Mouse (Mus musculus): ENCODE results near the gene Olfr996.
"Not testable (repeated sequence)": the region's sequence is repeated elsewhere in the genome, so short reads cannot be mapped to it uniquely, and the experiment has no call there.

Gene Olfr996

DNA sequence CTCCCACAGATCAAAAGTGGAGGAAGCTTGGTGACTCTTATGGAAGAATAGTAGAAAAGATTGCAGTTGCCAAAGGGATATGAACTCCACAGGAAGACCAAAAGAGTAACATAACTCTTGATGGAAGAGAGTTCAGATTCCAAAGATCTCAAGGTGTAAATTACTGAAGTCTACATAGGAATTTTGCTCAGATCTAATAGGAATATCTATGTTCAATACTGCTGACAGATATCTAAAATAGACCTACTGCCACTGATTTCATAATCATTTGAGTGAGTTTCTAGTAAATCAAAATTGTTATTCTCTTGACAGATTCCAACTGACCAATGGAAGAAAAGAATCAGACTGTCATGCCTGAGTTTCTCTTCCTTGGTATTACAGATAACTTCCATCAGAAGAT is at the start of gene Olfr996:
Olfr996 (plus strand) TSS at position 301 of the 400 bp plus-strand sequence.
- DNase-seq (ENCODE audit: extremely low read depth, low read depth, low spot score), result no peak

DNA sequence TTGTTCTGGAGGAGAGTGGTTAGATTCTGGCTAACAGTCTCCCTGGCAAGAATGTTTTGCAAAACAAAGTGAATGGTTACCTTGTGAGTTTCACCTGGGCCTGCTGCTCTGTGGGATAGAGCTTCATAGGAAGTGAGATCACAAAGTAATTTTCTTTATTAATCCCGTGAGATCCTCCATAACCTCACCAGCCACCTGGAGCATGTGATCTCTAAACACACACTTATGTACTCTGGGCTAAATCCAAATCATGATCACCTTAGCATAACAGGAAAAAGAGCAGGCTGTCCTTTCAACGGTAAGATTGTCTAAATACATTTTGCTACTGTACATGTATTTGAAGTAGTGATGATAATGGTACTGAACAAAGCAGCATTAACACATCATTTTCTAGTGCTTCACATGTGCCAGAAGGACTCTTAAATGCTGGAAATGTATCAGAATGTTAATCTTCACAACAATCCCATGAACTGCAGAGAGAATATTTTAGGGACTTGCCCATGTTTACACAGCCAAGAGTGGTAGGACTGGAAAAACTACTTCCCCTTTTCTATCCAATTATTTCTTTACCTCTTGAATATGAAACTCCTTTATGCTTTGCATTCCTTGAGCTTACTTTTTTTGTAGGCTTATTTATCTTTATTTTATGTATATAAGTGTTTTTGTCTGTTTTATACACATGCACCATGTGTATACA is 46.8 kb upstream of the Olfr996 start:
- no peak for DNase-seq (ENCODE audit: extremely low read depth, low read depth, low spot score)

DNA sequence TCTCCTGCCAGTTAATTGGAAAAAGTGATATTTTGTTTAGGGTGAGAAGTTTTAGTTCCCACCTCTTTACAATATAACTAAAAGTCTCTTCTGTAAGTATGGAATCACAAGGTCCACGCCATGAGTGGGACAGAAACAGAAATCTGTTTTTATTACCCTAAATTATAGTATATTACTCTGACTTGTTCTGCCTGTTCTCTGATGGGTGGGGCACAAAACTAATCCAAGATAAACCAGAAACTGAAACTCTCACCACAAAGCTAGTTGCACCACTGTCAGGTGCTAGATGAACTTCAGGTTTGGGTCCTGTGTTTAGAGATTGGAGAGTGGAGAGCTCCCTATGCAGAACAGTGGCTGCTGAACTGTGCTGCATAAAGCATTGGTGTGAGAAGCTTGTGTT is 45.1 kb upstream of the Olfr996 start:
- DNase-seq (ENCODE audit: extremely low read depth, low read depth, low spot score), result no peak

DNA sequence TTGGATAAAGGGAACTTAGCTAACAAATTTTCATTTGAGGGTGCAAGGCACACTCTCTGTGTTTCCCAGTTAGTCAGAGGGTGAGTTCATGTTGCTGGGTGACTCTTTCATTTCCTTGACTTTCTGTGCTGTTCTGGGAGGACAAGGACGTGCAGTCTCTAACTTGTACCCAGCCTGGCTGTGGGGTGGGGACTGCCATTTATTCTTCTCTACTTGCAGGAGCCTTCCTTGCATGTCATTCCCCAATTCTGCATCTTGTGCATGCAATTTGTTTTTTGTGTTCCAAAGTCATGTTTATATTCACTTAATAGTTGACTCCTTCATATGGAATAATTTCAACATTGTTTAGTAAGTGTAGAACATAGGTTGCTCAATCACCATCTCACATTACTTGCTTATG is 24.2 kb upstream of the Olfr996 start:
- DNase-seq (ENCODE audit: extremely low read depth, low read depth, low spot score), result no peak

DNA sequence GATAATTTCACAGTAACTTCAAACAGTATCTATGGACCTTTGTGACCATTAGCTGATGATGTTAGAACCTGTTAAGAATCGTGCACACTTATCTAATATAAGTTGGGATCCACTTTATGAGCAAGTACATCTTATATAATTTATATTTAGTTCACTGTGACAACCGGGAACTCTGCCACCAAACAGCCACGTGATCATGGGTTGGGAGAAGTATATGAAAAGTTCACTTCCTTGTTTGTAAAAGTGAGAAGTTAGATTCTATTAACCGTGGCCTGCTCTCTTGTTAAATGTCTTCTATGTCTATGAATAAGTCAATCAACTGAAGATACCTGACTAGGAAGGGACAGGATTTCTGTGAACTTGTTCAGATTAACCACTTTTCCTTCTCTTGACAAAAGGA is 18.8 kb upstream of the Olfr996 start:
- no peak for DNase-seq (ENCODE audit: extremely low read depth, low read depth, low spot score)

DNA sequence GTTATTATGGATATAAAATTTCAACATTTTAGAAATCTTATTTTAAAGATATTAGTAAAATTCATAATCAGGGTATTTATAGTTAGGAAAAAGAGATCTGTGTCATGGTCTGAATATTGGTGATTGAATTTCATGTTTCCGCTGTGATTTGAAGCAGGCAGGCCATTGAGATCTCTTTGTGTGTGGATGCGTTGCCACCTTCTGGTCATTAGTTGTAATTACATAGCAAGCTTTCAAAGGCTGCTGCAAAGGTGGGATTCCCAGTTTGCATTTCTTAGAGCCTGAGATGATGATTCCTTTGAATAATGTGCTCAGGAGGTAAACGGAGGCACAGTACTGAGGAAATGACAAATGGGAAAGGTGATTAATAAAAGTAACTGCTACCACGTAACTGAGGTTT is 17.8 kb upstream of the Olfr996 start:
- DNase-seq (ENCODE audit: extremely low read depth, low read depth, low spot score), result no peak

DNA sequence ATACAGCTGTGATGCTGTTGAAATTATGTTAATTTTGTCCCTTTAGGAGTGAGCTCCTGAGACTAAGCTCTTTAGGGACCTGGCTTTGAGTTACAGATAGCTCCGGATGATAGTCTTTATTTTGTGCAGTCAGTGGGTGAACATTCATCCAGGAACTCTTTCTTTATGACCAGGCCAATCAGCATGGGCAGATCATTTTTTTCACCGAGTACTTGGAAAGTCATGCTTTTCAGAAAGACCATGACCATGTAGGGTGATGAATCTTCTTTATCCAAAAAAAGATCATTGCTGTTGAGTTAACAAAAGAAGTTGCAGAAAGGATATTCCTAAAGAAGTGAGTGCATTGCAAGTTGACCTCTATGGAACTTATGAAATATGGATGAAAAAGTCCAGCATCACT is 9.6 kb downstream of the Olfr996 start, which contains the start of gene Olfr998:
Olfr998 (plus strand) TSS at position 301 of the 400 bp plus-strand sequence.
- not testable (repeated sequence) for DNase-seq (ENCODE audit: extremely low read depth, low read depth, low spot score)

DNA sequence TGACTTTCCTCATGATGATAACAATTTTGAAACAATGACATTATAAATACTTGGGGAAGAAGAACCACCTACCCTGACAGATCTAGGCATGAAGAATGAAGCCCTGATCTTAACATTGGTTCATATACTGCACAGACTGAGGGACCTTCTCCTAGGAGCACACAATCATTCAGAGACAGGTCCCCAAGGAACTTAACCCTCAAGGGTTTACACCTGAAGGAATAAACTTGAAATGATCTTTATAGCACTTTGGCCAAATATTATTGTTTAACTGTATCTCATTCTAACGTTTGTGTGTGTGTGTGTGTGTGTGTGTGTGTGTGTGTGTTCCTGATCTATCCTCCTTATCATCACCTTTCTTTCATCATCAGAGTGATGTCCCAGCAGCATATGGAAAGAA is 32.8 kb downstream of the Olfr996 start, which contains the start of gene Olfr1000:
Olfr1000 (minus strand) TSS at position 101 of the 400 bp plus-strand sequence.
- no peak for DNase-seq (ENCODE audit: extremely low read depth, low read depth, low spot score)
